Mouse (Mus musculus): ENCODE measurements around the gene Nes. TPM values are rescaled to one million over a fixed set of nuclear protein-coding genes. Genes with fewer than 3 reads are reported as not detected.

Nes gene
- total RNA-seq, 1 experiment from 2014 or later: 0.09 TPM

- ATAC-seq (replicated peaks; ENCODE audit: low read depth, poor library complexity, severe bottlenecking): no peak
Measured at GRCm38 (mm10) chr3:87981214-87981760, 10.4 kb downstream of the Nes start.

GRCm38 (mm10) chr3:87981894-87982835 is 11.3 kb downstream of the Nes start:
- ATAC-seq (replicated peaks; ENCODE audit: low read depth, poor library complexity, severe bottlenecking): no peak

- peak; percentile 37 for ATAC-seq (replicated peaks; ENCODE audit: low read depth, poor library complexity, severe bottlenecking)
Measured at GRCm38 (mm10) chr3:87982836-87983601, 12.1 kb downstream of the Nes start.

- ATAC-seq (replicated peaks; ENCODE audit: low read depth, poor library complexity, severe bottlenecking): no peak
Measured at GRCm38 (mm10) chr3:87983627-87984026, 12.7 kb downstream of the Nes start.

GRCm38 (mm10) chr3:87984094-87984493 is 13.2 kb downstream of the Nes start:
- ATAC-seq (replicated peaks; ENCODE audit: low read depth, poor library complexity, severe bottlenecking): no peak

- ATAC-seq (replicated peaks; ENCODE audit: low read depth, poor library complexity, severe bottlenecking): no peak
Measured at GRCm38 (mm10) chr3:87985505-87986320, 14.8 kb downstream of the Nes start.

- peak; percentile 81 for ATAC-seq (replicated peaks; ENCODE audit: low read depth, poor library complexity, severe bottlenecking)
Measured at GRCm38 (mm10) chr3:87986868-87987267, 16.0 kb downstream of the Nes start.

- ATAC-seq (replicated peaks; ENCODE audit: low read depth, poor library complexity, severe bottlenecking): peak; percentile 59
Measured at GRCm38 (mm10) chr3:87987633-87988032, 16.8 kb downstream of the Nes start.

- no peak for ATAC-seq (replicated peaks; ENCODE audit: low read depth, poor library complexity, severe bottlenecking)
Measured at GRCm38 (mm10) chr3:87988068-87988467, 17.2 kb downstream of the Nes start.

- no peak for ATAC-seq (replicated peaks; ENCODE audit: low read depth, poor library complexity, severe bottlenecking)
Measured at GRCm38 (mm10) chr3:87989935-87990334, 19.1 kb downstream of the Nes start.

- ATAC-seq (replicated peaks; ENCODE audit: low read depth, poor library complexity, severe bottlenecking): peak; percentile 72
Measured at GRCm38 (mm10) chr3:87993436-87993835, 22.6 kb downstream of the Nes start.

GRCm38 (mm10) chr3:87995331-87995730 is 24.5 kb downstream of the Nes start:
- no peak for ATAC-seq (replicated peaks; ENCODE audit: low read depth, poor library complexity, severe bottlenecking)

GRCm38 (mm10) chr3:87996401-87996800 is 25.5 kb downstream of the Nes start:
- ATAC-seq (replicated peaks; ENCODE audit: low read depth, poor library complexity, severe bottlenecking): no peak

- peak; percentile 53 for ATAC-seq (replicated peaks; ENCODE audit: low read depth, poor library complexity, severe bottlenecking)
Measured at GRCm38 (mm10) chr3:87996971-87997614, 26.2 kb downstream of the Nes start.

- no peak for ATAC-seq (replicated peaks; ENCODE audit: low read depth, poor library complexity, severe bottlenecking)
Measured at GRCm38 (mm10) chr3:87998747-87999146, 27.9 kb downstream of the Nes start.

GRCm38 (mm10) chr3:87999243-87999895 is 28.5 kb downstream of the Nes start:
- no peak for ATAC-seq (replicated peaks; ENCODE audit: low read depth, poor library complexity, severe bottlenecking)

- ATAC-seq (replicated peaks; ENCODE audit: low read depth, poor library complexity, severe bottlenecking): no peak; the same call in 1 of the 2 replicates
Measured at GRCm38 (mm10) chr3:88000181-88000580, 29.3 kb downstream of the Nes start, which contains the start of gene Bcan. Gene Bcan (minus strand): TSS chr3:88000230.

GRCm38 (mm10) chr3:88000816-88001595 is 30.1 kb downstream of the Nes start:
- ATAC-seq (replicated peaks; ENCODE audit: low read depth, poor library complexity, severe bottlenecking): no peak

Measured in common myeloid progenitor, adult 5-6 weeks (primary cell).